Mouse (Mus musculus) kidney, adult 2 months (tissue): ENCODE data around the gene Gm28778. TPM values are rescaled to one million over a fixed set of nuclear protein-coding genes. Genes with fewer than 3 reads are reported as not detected.
"Not testable (repeated sequence)": the region's sequence is repeated elsewhere in the genome, so short reads cannot be mapped to it uniquely, and the experiment has no call there.

ENCODE experiments used
- DNase-seq: peaks from one replicate; pipeline ENCODE4 v3.0.0; 2021
- H3K27ac ChIP-seq: fragments of 200-500 bp; 2 replicates; pipeline ENCODE4 v1.5.1; 2012; ENCODE audit warnings: low read depth, low read length, control low read depth, inconsistent platforms; ENCODE audit not compliant: insufficient read depth
- H3K27me3 ChIP-seq: fragments of 200-500 bp; replicated peaks from 2 replicates; pipeline ENCODE4 v1.6.1; 2012; ENCODE audit warnings: mild to moderate bottlenecking, moderate library complexity, low read length, inconsistent platforms; ENCODE audit not compliant: control insufficient read depth, insufficient read depth
- H3K36me3 ChIP-seq: fragments of 200-500 bp; 2 replicates; pipeline ENCODE4 v1.6.1; 2012; ENCODE audit warnings: mild to moderate bottlenecking, moderate library complexity, low read length, inconsistent platforms; ENCODE audit not compliant: control insufficient read depth, insufficient read depth
- H3K4me1 ChIP-seq: fragments of 200-500 bp; 2 replicates; pipeline ENCODE4 v1.6.1; 2011; ENCODE audit warnings: low read length; ENCODE audit not compliant: control insufficient read depth, insufficient read depth
- H3K4me3 ChIP-seq: fragments of 200-500 bp; 2 replicates; pipeline ENCODE4 v1.5.1; 2011; ENCODE audit warnings: mild to moderate bottlenecking, low read depth, low read length, control low read depth; ENCODE audit not compliant: insufficient read depth
- CTCF ChIP-seq: fragments of 200-500 bp; conservative IDR thresholded peaks from 2 replicates; pipeline ENCODE4 v1.5.1; 2011; ENCODE audit warnings: low read depth, mild to moderate bottlenecking, control low read depth, low read length, moderate library complexity, mixed read lengths; ENCODE audit not compliant: insufficient read depth, insufficient read length
- POLR2A ChIP-seq: fragments of 200-500 bp; IDR thresholded peaks from one replicate; pipeline ENCODE4 v1.6.1; 2011; ENCODE audit warnings: low read depth, low read length, control low read depth
- WGBS: fragments of 180-500 bp; shearing (Covaris S2); methylation state at CpG from one replicate; pipeline ENCODE4 v1.1.7; 2018; 5-methylcytosine and 5-hydroxymethylcytosine counted together
- polyA plus RNA-seq: library from polyadenylated mRNA; depleted of rRNA; stranded (reverse); fragments of >200 nt; gene quantifications from 2 replicates; pipeline ENCODE4 v1.2.3, GENCODE M21; 2012

Gene Gm28778
- polyA plus RNA-seq, 1 experiment: 14.9 TPM

- no peak overlapping the region for H3K4me3 ChIP-seq
- TF ChIP-seq POLR2A (no peak), CTCF (no peak)
- no peak overlapping the region for H3K27ac ChIP-seq
- no peaks in the 10 kb centered on the region for H3K4me1 ChIP-seq
- 96% methylated on average over 4 of the region's 4 CpGs for WGBS
- no peaks in the 10 kb centered on the region; the same call in 1 of the 2 replicates for H3K36me3 ChIP-seq
- no peak for DNase-seq
- H3K27me3 ChIP-seq: no peaks in the 10 kb centered on the region
These were observed 24.9 kb downstream of the Gm28778 start for GRCm38 (mm10) chr1:53321662-53322344.

- no peak overlapping the region for H3K4me3 ChIP-seq
- TF ChIP-seq POLR2A (no peak), CTCF (no peak)
- H3K27me3 ChIP-seq: no peaks in the 10 kb centered on the region
- H3K27ac ChIP-seq: no peak overlapping the region
- H3K36me3 ChIP-seq: no peaks in the 10 kb centered on the region
- H3K4me1 ChIP-seq: no peaks in the 10 kb centered on the region
- no peak for DNase-seq
- 97% methylated on average over 5 of the region's 5 CpGs for WGBS
These were observed 26.3 kb downstream of the Gm28778 start for GRCm38 (mm10) chr1:53323254-53323653.

- DNase-seq: no peak
- H3K4me1 ChIP-seq: no peaks in the 10 kb centered on the region
- WGBS: 95% methylated on average over 1 of the region's 1 CpGs
- TF ChIP-seq CTCF (no peak), POLR2A (no peak)
- H3K27me3 ChIP-seq: no peaks in the 10 kb centered on the region
- no peak overlapping the region for H3K4me3 ChIP-seq
- no peak overlapping the region for H3K27ac ChIP-seq
- H3K36me3 ChIP-seq: no peaks in the 10 kb centered on the region
These were observed 27.4 kb downstream of the Gm28778 start for GRCm38 (mm10) chr1:53324277-53324676.

DNA sequence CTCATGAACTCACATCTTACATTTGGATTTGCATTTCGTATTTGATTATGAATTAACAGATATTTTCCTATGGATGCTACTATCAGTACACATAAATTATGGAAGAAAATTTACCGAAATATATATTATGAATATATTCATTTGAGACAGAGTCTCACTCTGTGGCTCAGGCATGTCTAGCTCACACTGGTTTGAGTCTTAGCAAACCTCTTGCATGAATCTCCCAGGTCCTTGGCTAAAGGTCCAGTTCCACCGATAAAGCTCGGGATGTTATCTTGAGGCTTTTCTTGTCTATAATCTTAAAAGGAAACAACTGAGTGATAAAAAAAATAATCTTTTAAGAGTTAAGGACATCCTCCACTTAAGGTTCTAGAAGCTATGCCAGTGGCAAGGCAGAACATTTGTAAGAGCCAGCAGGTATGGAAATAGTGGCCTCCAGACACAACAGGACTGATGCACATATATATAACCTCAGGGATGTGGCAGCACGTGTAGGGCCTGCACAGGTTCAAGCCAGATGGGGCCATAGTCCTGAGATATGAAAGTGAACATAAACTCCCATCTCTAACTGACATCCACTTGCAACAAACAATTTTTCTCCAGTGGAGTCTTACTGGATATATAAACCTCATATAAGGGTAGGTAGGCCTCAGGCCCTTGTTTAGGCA, 28.1 kb downstream of the Gm28778 start:
- Histone ChIP-seq H3K4me1 (no peaks in the 10 kb centered on the region), H3K27me3 (no peaks in the 10 kb centered on the region), H3K36me3 (no peaks in the 10 kb centered on the region), H3K4me3 (no peak overlapping the region), H3K27ac (no peak overlapping the region)
- TF ChIP-seq CTCF (no peak), POLR2A (no peak)
- WGBS: 89% methylated on average over 5 of the region's 5 CpGs
- no peak for DNase-seq

GRCm38 (mm10) chr1:53333527-53333926, 36.6 kb downstream of the Gm28778 start:
- 79% methylated on average over 5 of the region's 5 CpGs for WGBS
- not testable (repeated sequence) for H3K27me3 ChIP-seq, H3K36me3 ChIP-seq, H3K4me1 ChIP-seq, H3K4me3 ChIP-seq, DNase-seq, H3K27ac ChIP-seq

DNA sequence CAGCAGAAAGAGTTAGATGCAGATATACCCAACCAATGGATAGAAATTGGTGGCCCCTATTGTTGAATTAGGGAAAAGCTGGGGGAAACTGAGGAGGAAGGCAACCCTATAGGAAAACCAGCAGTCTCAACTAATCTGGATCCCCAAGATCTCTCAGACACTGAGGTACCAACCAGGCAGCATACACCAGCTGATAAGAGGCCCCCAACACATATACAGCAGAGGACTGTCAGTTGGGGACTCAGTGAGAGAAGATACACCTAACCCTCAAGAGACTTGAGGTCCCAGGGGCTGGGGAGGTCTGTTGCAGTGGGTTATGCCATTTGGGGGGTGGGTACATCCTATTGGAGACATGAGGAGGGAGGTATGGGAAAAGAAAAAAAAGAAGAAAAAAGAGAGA, 38.6 kb downstream of the Gm28778 start:
- no peaks in the 10 kb centered on the region for H3K27me3 ChIP-seq
- no peaks in the 10 kb centered on the region for H3K36me3 ChIP-seq
- H3K4me1 ChIP-seq: no peaks in the 10 kb centered on the region
- no peak overlapping the region for H3K27ac ChIP-seq
- no peak overlapping the region for H3K4me3 ChIP-seq
- no peak for TF ChIP-seq POLR2A
- TF ChIP-seq CTCF: no peak
- no peak for DNase-seq

DNA sequence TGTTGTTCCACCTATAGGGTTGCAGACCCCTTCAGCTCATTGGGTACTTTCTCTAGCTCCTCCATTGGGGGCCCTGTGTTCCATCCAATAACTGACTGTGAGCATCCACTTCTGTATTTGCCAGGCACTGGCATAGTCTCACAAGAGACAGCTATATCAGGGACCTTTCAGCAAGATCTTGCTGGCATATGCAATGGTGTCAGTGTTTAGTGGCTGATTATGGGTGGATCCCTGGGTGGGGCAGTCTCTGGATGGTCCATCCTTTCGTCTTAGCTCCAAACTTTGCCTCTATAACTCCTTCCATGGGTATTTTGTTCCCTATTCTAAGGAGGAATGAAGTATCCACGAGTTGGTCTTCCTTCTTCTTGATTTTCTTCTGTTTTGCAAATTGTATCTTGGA, 40.5 kb downstream of the Gm28778 start:
- H3K27ac ChIP-seq, H3K4me1 ChIP-seq, DNase-seq, H3K4me3 ChIP-seq, H3K27me3 ChIP-seq, H3K36me3 ChIP-seq: not testable (repeated sequence)
- WGBS: 76% methylated on average over 2 of the region's 2 CpGs
